Mouse (Mus musculus) liver, embryonic 14.5 days (tissue): ENCODE measurements around the gene Slc1a2. TPM values are rescaled to one million over a fixed set of nuclear protein-coding genes. Genes with fewer than 3 reads are reported as not detected.

ENCODE experiments used
- ATAC-seq: fragments of 200-750 bp; cut with Nextera tagmentation; 2 replicates; pipeline ENCODE4 v1.8.0; 2017; ENCODE audit warnings: moderate number of reproducible peaks, mild to moderate bottlenecking, moderate library complexity; ENCODE audit not compliant: insufficient read depth
- DNase-seq, 3 experiments: peaks; one replicate each; pipeline ENCODE4 v3.0.0-alpha.2; 2012 to 2013; ENCODE audit warnings: low read depth in 3 of 3, low spot score in 3 of 3
- H3K27ac ChIP-seq: fragments of 300-500 bp; sonication (generic); 2 replicates; pipeline ENCODE4 v1.5.1; 2014; ENCODE audit warnings: moderate library complexity, mild to moderate bottlenecking, control low read depth, inconsistent platforms
- H3K27me3 ChIP-seq: fragments of 300-500 bp; sonication (generic); 2 replicates; pipeline ENCODE4 v1.6.1; 2014; ENCODE audit warnings: mild to moderate bottlenecking, low read length, moderate library complexity; ENCODE audit not compliant: control insufficient read depth, insufficient read depth
- H3K36me3 ChIP-seq: fragments of 300-500 bp; sonication (generic); replicated peaks from 2 replicates; pipeline ENCODE4 v1.6.1; 2014; ENCODE audit warnings: low read depth; ENCODE audit not compliant: control insufficient read depth, insufficient read depth
- H3K4me1 ChIP-seq, 2 experiments: fragments of 200-500 bp in 1 of 2; fragments of 300-500 bp in 1 of 2; sonication (generic) in 1 of 2; replicated peaks; 2 replicates each; pipeline ENCODE4 v1.6.1; 2012 to 2014; ENCODE audit warnings: antibody characterized with exemption in 1 of 2, inconsistent platforms in 1 of 2, low read length in 1 of 2; ENCODE audit not compliant: control insufficient read depth in 2 of 2, insufficient read depth in 2 of 2
- H3K4me2 ChIP-seq: fragments of 300-500 bp; sonication (generic); 2 replicates; pipeline ENCODE4 v1.6.1; 2014; ENCODE audit warnings: low read depth, mild to moderate bottlenecking, control low read depth, moderate library complexity
- H3K4me3 ChIP-seq, 2 experiments: fragments of 200-500 bp in 1 of 2; fragments of 300-500 bp in 1 of 2; sonication (generic) in 1 of 2; 2 replicates each; pipeline ENCODE4 v1.5.1; 2012 to 2014; ENCODE audit warnings: low read depth in 2 of 2, low read length in 2 of 2, mild to moderate bottlenecking in 2 of 2, control low read depth in 1 of 2, inconsistent platforms in 1 of 2, moderate library complexity in 1 of 2; ENCODE audit not compliant: insufficient read depth in 1 of 2
- H3K9ac ChIP-seq: fragments of 300-500 bp; sonication (generic); replicated peaks from 2 replicates; pipeline ENCODE4 v1.6.1; 2014; ENCODE audit warnings: mild to moderate bottlenecking, control low read depth, moderate library complexity
- H3K9me3 ChIP-seq: fragments of 300-500 bp; sonication (generic); 2 replicates; pipeline ENCODE4 v1.6.1; 2016; ENCODE audit warnings: low read length, mixed read lengths; ENCODE audit not compliant: control insufficient read depth
- CTCF ChIP-seq: IDR thresholded peaks from 2 replicates; pipeline ENCODE4 v1.5.1; 2016; ENCODE audit warnings: antibody characterized with exemption, low read depth, control low read depth
- EP300 ChIP-seq: IDR thresholded peaks from 2 replicates; pipeline ENCODE4 v1.6.1; 2016; ENCODE audit warnings: antibody characterized with exemption, low read depth
- WGBS: fragments of 180-500 bp; shearing (Covaris S2); extraction: QIAGEN DNeasy Blood & Tissue Kit; methylation state at CpG from one replicate; pipeline ENCODE4 v1.1.7; 2014; ENCODE audit not compliant: insufficient replicate concordance; 5-methylcytosine and 5-hydroxymethylcytosine counted together
- polyA plus RNA-seq, 2 experiments: library from polyadenylated mRNA; depleted of rRNA in 1 of 2; stranded (reverse) in 1 of 2; unstranded in 1 of 2; fragments of >200 nt; fragmentation: Nextera tagmentation in 1 of 2; extraction: Ambion mirVana in 1 of 2; gene quantifications; 2 replicates each; pipeline versions ENCODE4 v1.2.1 to v1.2.3; 2012 to 2014

Gene Slc1a2
- polyA plus RNA-seq, 2 experiments: 0.29 to 1.0 TPM

GRCm38 (mm10) chr2:102622943-102623342 is 35.5 kb upstream of the Slc1a2 start:
- H3K4me2 ChIP-seq: no peak overlapping the region
- H3K36me3 ChIP-seq: no peaks in the 10 kb centered on the region
- no peak overlapping the region for H3K9ac ChIP-seq
- H3K9me3 ChIP-seq: no peaks in the 10 kb centered on the region
- no peak for TF ChIP-seq CTCF
- TF ChIP-seq EP300: no peak
- no peaks in the 10 kb centered on the region for H3K4me1 ChIP-seq
- no peak for ATAC-seq
- H3K27me3 ChIP-seq: no peaks in the 10 kb centered on the region
- DNase-seq: no peak
- H3K4me3 ChIP-seq: no peak overlapping the region
- H3K27ac ChIP-seq: no peak overlapping the region

- no peak for TF ChIP-seq CTCF
- no peak for TF ChIP-seq EP300
Observed at GRCm38 (mm10) chr2:102624538-102624937, 33.9 kb upstream of the Slc1a2 start.

GRCm38 (mm10) chr2:102632361-102632760 is 26.1 kb upstream of the Slc1a2 start:
- H3K9ac ChIP-seq: no peak overlapping the region
- no peak for ATAC-seq
- H3K4me3 ChIP-seq: no peak overlapping the region
- no peaks in the 10 kb centered on the region for H3K36me3 ChIP-seq
- no peaks in the 10 kb centered on the region for H3K27me3 ChIP-seq
- no peak for DNase-seq
- H3K4me1 ChIP-seq: no peaks in the 10 kb centered on the region
- H3K4me2 ChIP-seq: no peak overlapping the region
- H3K9me3 ChIP-seq: no peaks in the 10 kb centered on the region
- TF ChIP-seq EP300 (no peak), CTCF (no peak)
- H3K27ac ChIP-seq: no peak overlapping the region
- 75% methylated on average over 4 of the region's 4 CpGs for WGBS

More at GRCm38 (mm10) chr2:102624538-102624937, 33.9 kb upstream of the Slc1a2 start:
- Histone ChIP-seq H3K9ac (no peak overlapping the region), H3K4me1 (no peaks in the 10 kb centered on the region), H3K9me3 (no peaks in the 10 kb centered on the region), H3K4me3 (no peak overlapping the region), H3K36me3 (no peaks in the 10 kb centered on the region), H3K4me2 (no peak overlapping the region), H3K27me3 (no peaks in the 10 kb centered on the region), H3K27ac (no peak overlapping the region)
- 75% methylated on average over 1 of the region's 1 CpGs for WGBS
- DNase-seq (no peak), ATAC-seq (no peak)

GRCm38 (mm10) chr2:102634010-102634409 is 24.4 kb upstream of the Slc1a2 start:
- DNase-seq (no peak), ATAC-seq (no peak)
- WGBS: 65% methylated on average over 1 of the region's 1 CpGs
- TF ChIP-seq EP300: no peak
- no peak for TF ChIP-seq CTCF
- Histone ChIP-seq H3K4me1 (no peaks in the 10 kb centered on the region), H3K27me3 (no peaks in the 10 kb centered on the region), H3K36me3 (no peaks in the 10 kb centered on the region), H3K9me3 (no peaks in the 10 kb centered on the region), H3K4me2 (no peak overlapping the region), H3K9ac (no peak overlapping the region), H3K27ac (no peak overlapping the region), H3K4me3 (no peak overlapping the region)

GRCm38 (mm10) chr2:102635523-102636060 is 22.9 kb upstream of the Slc1a2 start:
- Histone ChIP-seq H3K4me2 (no peak overlapping the region), H3K27ac (no peak overlapping the region), H3K4me1 (no peaks in the 10 kb centered on the region), H3K27me3 (no peaks in the 10 kb centered on the region), H3K9ac (no peak overlapping the region), H3K4me3 (no peak overlapping the region), H3K36me3 (no peaks in the 10 kb centered on the region), H3K9me3 (no peaks in the 10 kb centered on the region)
- DNase-seq (no peak), ATAC-seq (no peak)
- 48% methylated on average over 3 of the region's 3 CpGs for WGBS
- TF ChIP-seq CTCF (no peak), EP300 (no peak)
